ENCODE assay signal across 31 mouse cellular contexts in the genomic region with DNA sequence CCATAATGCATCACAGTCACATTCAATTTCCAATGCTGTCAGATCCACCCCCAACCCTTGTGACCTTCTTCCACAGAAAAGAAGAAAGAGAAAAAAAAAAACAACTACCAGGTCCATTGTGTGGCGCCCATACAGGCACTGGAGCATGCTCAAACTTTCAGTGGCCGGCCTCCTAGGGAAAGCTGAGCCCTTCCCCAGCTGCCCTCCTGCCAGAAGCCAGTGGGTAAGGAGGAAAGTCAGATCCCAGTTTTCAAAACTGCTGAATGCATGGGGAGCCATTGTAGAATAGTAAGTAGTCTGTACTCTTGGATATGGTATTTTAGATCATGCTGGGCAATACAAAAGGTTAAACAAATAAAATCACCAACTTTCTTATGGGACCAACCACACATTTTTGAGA.
DNase-seq lines count a peak whose midpoint lies in the region; ATAC-seq and TF ChIP-seq lines count a peak whose summit lies in the region.
"Had no signal": no experiment of that assay in that cellular context is flagged by ENCODE, and none has a peak within 500 bp of the region (broad histone marks: within the 10 kb centered on the region; RNA-seq: fewer than 3 reads in every experiment).

No protein-coding gene starts in this region.

- H3K4me3 ChIP-seq in midbrain, postnatal 0 days (ENCODE audit: low read depth, low read length) = no peak overlapping the region
- H3K4me3 ChIP-seq: embryonic facial prominence, embryonic 10.5 days; embryonic facial prominence, embryonic 15.5 days; forebrain, embryonic 12.5 days; hindbrain, embryonic 15.5 days; limb, embryonic 13.5 days; lung, embryonic 15.5 days; neural tube, embryonic 15.5 days had no signal

- no peak overlapping the region for H3K9ac ChIP-seq in midbrain, postnatal 0 days (replicated peaks; ENCODE audit: low read length, poor library complexity, severe bottlenecking)
- H3K9ac ChIP-seq: embryonic facial prominence, embryonic 15.5 days; forebrain, embryonic 12.5 days; forebrain, postnatal 0 days; hindbrain, embryonic 15.5 days; limb, embryonic 13.5 days; lung, embryonic 15.5 days; neural tube, embryonic 15.5 days had no signal

- WGBS in midbrain, postnatal 0 days = 22% methylated on average over 2 of the region's 2 CpGs

- H3K27me3 ChIP-seq in midbrain, postnatal 0 days (ENCODE audit: insufficient read depth, low read length) = no peaks in the 10 kb centered on the region
- H3K27me3 ChIP-seq: CH12.LX; embryonic facial prominence, embryonic 15.5 days; forebrain, embryonic 12.5 days; hindbrain, embryonic 15.5 days; limb, embryonic 13.5 days; lung, embryonic 15.5 days had no signal

- ATAC-seq in midbrain, postnatal 0 days (ENCODE audit: low FRiP score) = no peak
- ATAC-seq: forebrain, postnatal 0 days; intestine, embryonic 16.5 days had no signal

- H3K9me3 ChIP-seq in midbrain, postnatal 0 days (ENCODE audit: low read length) = no peaks in the 10 kb centered on the region
- H3K9me3 ChIP-seq: embryonic facial prominence, embryonic 10.5 days; embryonic facial prominence, embryonic 15.5 days; forebrain, embryonic 12.5 days; hindbrain, embryonic 15.5 days; limb, embryonic 13.5 days; lung, embryonic 15.5 days; neural tube, embryonic 15.5 days had no signal

- no peak overlapping the region for H3K4me2 ChIP-seq in midbrain, postnatal 0 days (ENCODE audit: low read depth, low read length, poor library complexity, severe bottlenecking)
- H3K4me2 ChIP-seq: embryonic facial prominence, embryonic 15.5 days; limb, embryonic 13.5 days; liver, embryonic 11.5 days; lung, embryonic 15.5 days had no signal

- peak; percentile 34 for DNase-seq in embryo, embryonic 10 days (ENCODE audit: low spot score)
- no peak for DNase-seq in embryo, embryonic 9.5 days (ENCODE audit: extremely low spot score)
- DNase-seq in left cerebral cortex, postnatal 4 days = peak; percentile 22
- no peak for DNase-seq in left cerebral cortex, postnatal 14 days (ENCODE audit: low spot score in 2 of 2)
- DNase-seq in Muller cell, postnatal 12 days (ENCODE audit: inconsistent ontology term) = peak; percentile 9
- peak; percentile 30 for DNase-seq in midbrain, postnatal 0 days (ENCODE audit: low spot score)
- DNase-seq in yolk sac, embryonic 10.5 days (ENCODE audit: low spot score) = no peak
- DNase-seq in layer of hippocampus, postnatal 25 days (ENCODE audit: extremely low spot score in 1 of 2, low spot score in 1 of 2) = no peak
- DNase-seq: adrenal gland, adult 8-10 months; cerebellum, adult 11 months; cerebellum, adult 9-10 months; cerebellum, postnatal 36 days; forebrain, postnatal 0 days; gastrocnemius, postnatal 10 days; heart, postnatal 14 days; layer of hippocampus, adult 9-11 months; right cerebral cortex, adult 18-20 months; spleen, adult 18-20 months; thymus, adult 18-20 months; thymus, postnatal 25 days had no signal

- no peaks in the 10 kb centered on the region; the same call in 1 of the 2 replicates for H3K4me1 ChIP-seq in midbrain, postnatal 0 days (ENCODE audit: insufficient read depth, low read length)
- H3K4me1 ChIP-seq: embryonic facial prominence, embryonic 15.5 days; lung, embryonic 15.5 days had no signal

- intact Hi-C loops in left cerebral cortex, postnatal 4 days (cut with DNase I) = no loop called here
- intact Hi-C loops in left cerebral cortex, postnatal 14 days (cut with DNase I) = no loop called here

- H3K27ac ChIP-seq in midbrain, postnatal 0 days (ENCODE audit: low read depth, low read length) = no peak overlapping the region
- H3K27ac ChIP-seq: embryonic facial prominence, embryonic 10.5 days; embryonic facial prominence, embryonic 15.5 days; forebrain, embryonic 12.5 days; hindbrain, embryonic 15.5 days; limb, embryonic 13.5 days; lung, embryonic 15.5 days; neural tube, embryonic 15.5 days; stomach, postnatal 0 days had no signal

- no peaks in the 10 kb centered on the region for H3K36me3 ChIP-seq in midbrain, postnatal 0 days (ENCODE audit: insufficient read depth, low read length)
- H3K36me3 ChIP-seq: embryonic facial prominence, embryonic 10.5 days; embryonic facial prominence, embryonic 15.5 days; forebrain, embryonic 12.5 days; hindbrain, embryonic 15.5 days; limb, embryonic 13.5 days; lung, embryonic 15.5 days; neural tube, embryonic 15.5 days had no signal

- TF ChIP-seq CTCF in midbrain, postnatal 0 days (IDR thresholded peaks at IDR 0.05) = no peak

Comparison
In these comparisons a context has a peak if more than half of its experiments do, and no peak if none do; other contexts are left out.
1. DNase-seq: peak in embryo, embryonic 10 days (single experiment), left cerebral cortex, postnatal 4 days (single experiment), Muller cell, postnatal 12 days (single experiment) and midbrain, postnatal 0 days (single experiment); none in embryo, embryonic 9.5 days (single experiment), left cerebral cortex, postnatal 14 days (0 of 2), yolk sac, embryonic 10.5 days (single experiment) and layer of hippocampus, postnatal 25 days (0 of 2).